ENCODE assay signal across 8 mouse cellular contexts in genomic region chr16:57634191-57634590, GRCm38 (mm10). TPM values are rescaled to one million over a fixed set of nuclear protein-coding genes. Genes with fewer than 3 reads are reported as not detected.
DNase-seq lines count a peak whose midpoint lies in the region; ATAC-seq lines count a peak whose summit lies in the region.
"Had no signal": no experiment of that assay in that cellular context is flagged by ENCODE, and none has a peak within 500 bp of the region (broad histone marks: within the 10 kb centered on the region; RNA-seq: fewer than 3 reads in every experiment).

No protein-coding gene starts in this region.

- H3K4me1 ChIP-seq in intestine, embryonic 14.5 days (replicated peaks; ENCODE audit: control insufficient read depth, insufficient read depth, low read length) = no peaks in the 10 kb centered on the region
- no peaks in the 10 kb centered on the region for H3K4me1 ChIP-seq in midbrain, embryonic 10.5 days
- H3K4me1 ChIP-seq: stomach, embryonic 15.5 days had no signal

- no peaks in the 10 kb centered on the region for H3K36me3 ChIP-seq in intestine, embryonic 14.5 days (ENCODE audit: control insufficient read depth, insufficient read depth, low read length)
- H3K36me3 ChIP-seq in midbrain, embryonic 10.5 days = no peaks in the 10 kb centered on the region
- H3K36me3 ChIP-seq: stomach, embryonic 15.5 days had no signal

- no peaks in the 10 kb centered on the region for H3K27me3 ChIP-seq in intestine, embryonic 14.5 days (replicated peaks; ENCODE audit: control insufficient read depth, insufficient read depth, low read length)
- no peaks in the 10 kb centered on the region for H3K27me3 ChIP-seq in midbrain, embryonic 10.5 days (ENCODE audit: low read depth, poor library complexity, severe bottlenecking)
- H3K27me3 ChIP-seq: stomach, embryonic 15.5 days had no signal

- H3K4me2 ChIP-seq in intestine, embryonic 14.5 days (ENCODE audit: low read length) = no peak overlapping the region; the same call in 1 of the 2 replicates
- H3K4me2 ChIP-seq: stomach, embryonic 15.5 days had no signal

- WGBS in intestine, embryonic 14.5 days = 12% methylated on average over 6 of the region's 6 CpGs
- 14% methylated on average over 6 of the region's 6 CpGs for WGBS in midbrain, embryonic 10.5 days

- peak; percentile 72 for DNase-seq in ZHBTc4 (ENCODE audit: low read depth, low spot score)
- DNase-seq in cerebellum, adult 9-11 months = peak; percentile 29
- DNase-seq in frontal cortex, postnatal 25 days (ENCODE audit: low spot score in 2 of 2) = peak; percentile 40 to 63
- peak; percentile 83 for DNase-seq in intestine, embryonic 14.5 days (ENCODE audit: low spot score)
- peak; percentile 47 to 54 for DNase-seq in left cerebral cortex, adult 8-10 months (ENCODE audit: low spot score in 2 of 2)
- DNase-seq in midbrain, embryonic 10.5 days (ENCODE audit: low spot score) = peak; percentile 58
- DNase-seq in right cerebral cortex, postnatal 36 days (ENCODE audit: low spot score in 2 of 2) = peak; percentile 61 to 69

- H3K4me3 ChIP-seq in intestine, embryonic 14.5 days (ENCODE audit: low read depth, low read length) = no peak overlapping the region
- no peak overlapping the region for H3K4me3 ChIP-seq in midbrain, embryonic 10.5 days
- H3K4me3 ChIP-seq: stomach, embryonic 15.5 days had no signal

- ATAC-seq in intestine, embryonic 14.5 days (replicated peaks; ENCODE audit: low FRiP score, low TSS enrichment, low read depth) = peak; percentile 80

- no peaks in the 10 kb centered on the region for H3K9me3 ChIP-seq in intestine, embryonic 14.5 days (ENCODE audit: control insufficient read depth, low read length)
- no peaks in the 10 kb centered on the region for H3K9me3 ChIP-seq in midbrain, embryonic 10.5 days (replicated peaks)
- H3K9me3 ChIP-seq: stomach, embryonic 15.5 days had no signal

- no peak overlapping the region for H3K27ac ChIP-seq in intestine, embryonic 14.5 days (ENCODE audit: low read depth)
- H3K27ac ChIP-seq in midbrain, embryonic 10.5 days (replicated peaks) = no peak overlapping the region
- H3K27ac ChIP-seq: stomach, embryonic 15.5 days had no signal

- H3K9ac ChIP-seq in intestine, embryonic 14.5 days (ENCODE audit: low read length) = no peak overlapping the region
- H3K9ac ChIP-seq: stomach, embryonic 15.5 days had no signal

RNA-seq across cellular contexts. Expression of gene Cmss1, which starts 27.5 kb away (rescaled TPM):
- polyA plus RNA-seq in intestine, embryonic 14.5 days (2014; fragmentation: Nextera tagmentation; extraction: Ambion mirVana) = 54.9 and 56.0 TPM in 2 replicates
- 10 to 100 TPM; 19.5 to 24.8 (median 21.3) TPM for total RNA-seq in left cerebral cortex, adult 8-10 months (2022)
- polyA plus RNA-seq in midbrain, embryonic 10.5 days (2016; fragmentation: Nextera tagmentation; extraction: Ambion mirVana) = 56.3 and 67.3 TPM in 2 replicates

Comparison
In these comparisons a context has a peak if more than half of its experiments do, and no peak if none do; other contexts are left out.
1. DNase-seq: peak in every context shown above with its lines; median percentile 83 in intestine, embryonic 14.5 days; 72 in ZHBTc4; 65 in right cerebral cortex, postnatal 36 days; 58 in midbrain, embryonic 10.5 days; 52 in frontal cortex, postnatal 25 days; 50 in left cerebral cortex, adult 8-10 months; 29 in cerebellum, adult 9-11 months.